Mouse (Mus musculus) MEL (cell line): ENCODE data around the gene Fyn.

ENCODE experiments used
- CTCF ChIP-seq, 3 experiments: IDR thresholded peaks in 2 of 3; conservative IDR thresholded peaks in 1 of 3; 2 replicates each; pipeline ENCODE4 v1.5.1; 2011 to 2012; ENCODE audit warnings: low read length in 3 of 3, low read depth in 2 of 3, mild to moderate bottlenecking in 2 of 3, improper control_type of control experiment in 1 of 3, inconsistent platforms in 1 of 3, mixed read lengths in 1 of 3, moderate library complexity in 1 of 3; ENCODE audit not compliant: control insufficient read depth in 1 of 3, insufficient read depth in 1 of 3, poor library complexity in 1 of 3, severe bottlenecking in 1 of 3
- GABPA ChIP-seq: IDR thresholded peaks from 2 replicates; pipeline ENCODE4 v1.6.1; 2012; ENCODE audit warnings: low read depth, mild to moderate bottlenecking, inconsistent platforms, low read length, improper control_type of control experiment, moderate library complexity
- POLR2A ChIP-seq, 2 experiments: IDR thresholded peaks; 2 replicates each; pipeline ENCODE4 v1.6.1; 2011 to 2012; ENCODE audit warnings: low read length in 2 of 2, mild to moderate bottlenecking in 2 of 2, control low read depth in 1 of 2, improper control_type of control experiment in 1 of 2, low read depth in 1 of 2, moderate library complexity in 1 of 2; ENCODE audit not compliant: control insufficient read depth in 1 of 2, insufficient read depth in 1 of 2, poor library complexity in 1 of 2
- USF1 ChIP-seq: IDR thresholded peaks from 2 replicates; pipeline ENCODE4 v1.6.1; 2014; ENCODE audit warnings: low read depth, mild to moderate bottlenecking, inconsistent platforms, low read length, improper control_type of control experiment, moderate library complexity
- ZNF384 ChIP-seq: IDR thresholded peaks from 2 replicates; pipeline ENCODE4 v1.6.1; 2012; ENCODE audit warnings: low read depth, mild to moderate bottlenecking, inconsistent platforms, low read length, improper control_type of control experiment

- TF ChIP-seq USF1 = no peak
- no peak for TF ChIP-seq GABPA
- no peak for TF ChIP-seq CTCF (IDR thresholded peaks at IDR 0.05 in 2 of 3, conservative IDR thresholded peaks at IDR 0.05 in 1 of 3; ENCODE audit: control insufficient read depth in 1 of 3, insufficient read depth in 1 of 3, low read depth in 2 of 3, low read length in 3 of 3, poor library complexity in 1 of 3, severe bottlenecking in 1 of 3)
- no peak for TF ChIP-seq POLR2A (IDR thresholded peaks at IDR 0.05; ENCODE audit: control insufficient read depth in 1 of 2, insufficient read depth in 1 of 2, low read depth in 1 of 2, low read length in 2 of 2, poor library complexity in 1 of 2)
- TF ChIP-seq ZNF384 = no peak
Observed at GRCm38 (mm10) chr10:39415586-39415985, 46.9 kb downstream of the Fyn start.
